ENCODE assay signal across 8 mouse cellular contexts in the genomic region with DNA sequence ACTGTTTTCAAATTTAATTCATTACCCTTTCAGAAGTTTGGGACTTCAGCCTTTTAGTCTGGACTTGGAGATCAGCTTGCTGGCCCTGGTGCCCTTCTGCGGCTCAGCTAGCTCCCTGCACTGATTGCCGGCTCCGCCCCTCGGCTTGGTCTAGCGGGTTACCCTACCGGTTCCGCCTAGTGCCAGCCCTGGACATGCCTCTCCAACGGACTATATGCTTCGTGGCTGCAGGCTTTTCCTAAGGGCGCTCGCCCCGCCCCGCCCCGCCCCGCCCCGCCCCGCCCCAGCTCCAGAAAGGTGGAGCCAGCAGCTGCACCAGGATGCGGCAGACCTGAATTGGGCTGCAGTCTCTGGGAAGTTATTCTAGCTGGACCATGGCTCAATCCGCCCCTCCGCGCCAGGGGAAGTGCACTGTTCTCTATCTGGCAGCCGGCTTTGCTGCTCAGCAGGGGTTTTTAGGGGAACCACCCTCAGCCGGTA. TPM values are rescaled to one million over a fixed set of nuclear protein-coding genes. Genes with fewer than 3 reads are reported as not detected.
DNase-seq lines count a peak whose midpoint lies in the region; ATAC-seq and TF ChIP-seq lines count a peak whose summit lies in the region.

No protein-coding gene starts in this region.

- peak; percentile 83 for ATAC-seq in limb, embryonic 11.5 days (ENCODE audit: insufficient number of reproducible peaks, low FRiP score, low TSS enrichment, low read depth)
- peak; percentile 73 for ATAC-seq in midbrain, embryonic 11.5 days (ENCODE audit: low FRiP score)

- H3K36me3 ChIP-seq in limb, embryonic 11.5 days (ENCODE audit: control insufficient read depth, insufficient read depth, low read length): no peaks in the 10 kb centered on the region
- H3K36me3 ChIP-seq in midbrain, embryonic 11.5 days (ENCODE audit: control insufficient read depth, insufficient read depth, low read length): no peaks in the 10 kb centered on the region
- no peaks in the 10 kb centered on the region for H3K36me3 ChIP-seq in small intestine, adult 2 months (ENCODE audit: control insufficient read depth, insufficient read depth, low read length)

- no peak for TF ChIP-seq CTCF in small intestine, adult 2 months (IDR thresholded peaks at IDR 0.05; ENCODE audit: extremely low read depth, insufficient read length, insufficient replicate concordance, low read depth, low read length)

- H3K9me3 ChIP-seq in limb, embryonic 11.5 days (ENCODE audit: control insufficient read depth, low read length): no peaks in the 10 kb centered on the region
- no peaks in the 10 kb centered on the region for H3K9me3 ChIP-seq in midbrain, embryonic 11.5 days (ENCODE audit: control insufficient read depth, low read length)

- H3K4me1 ChIP-seq in limb, embryonic 11.5 days (ENCODE audit: control insufficient read depth, insufficient read depth, low read length): no peaks in the 10 kb centered on the region
- H3K4me1 ChIP-seq in midbrain, embryonic 11.5 days (ENCODE audit: control insufficient read depth, insufficient read depth, low read length): no peaks in the 10 kb centered on the region
- H3K4me1 ChIP-seq in small intestine, adult 2 months (ENCODE audit: control insufficient read depth, insufficient read depth, insufficient read length, low read length): no peaks in the 10 kb centered on the region; the same call in 1 of the 2 replicates

- peak overlapping the region; percentile 36 for H3K4me2 ChIP-seq in limb, embryonic 11.5 days (ENCODE audit: low read depth, severe bottlenecking)
- peak overlapping the region; percentile 40 for H3K4me2 ChIP-seq in midbrain, embryonic 11.5 days

- peak; percentile 61 to 69 for DNase-seq in left cerebral cortex, adult 18-20 months (ENCODE audit: low spot score in 2 of 2)
- DNase-seq in left cerebral cortex, adult 11 months (ENCODE audit: low spot score): no peak
- DNase-seq in embryo, embryonic 10 days (ENCODE audit: low spot score): peak; percentile 94
- DNase-seq in gastrocnemius, postnatal 10 days: peak; percentile 67
- peak; percentile 81 for DNase-seq in induced T-regulatory cell, adult 2 months (ENCODE audit: low read depth)
- peak; percentile 88 for DNase-seq in limb, embryonic 11.5 days (ENCODE audit: low spot score)
- peak; percentile 92 for DNase-seq in midbrain, embryonic 11.5 days (ENCODE audit: low spot score, missing footprints)

- no peak overlapping the region; the same call in 1 of the 2 replicates for H3K27ac ChIP-seq in limb, embryonic 11.5 days (replicated peaks; ENCODE audit: low read depth, low read length)
- H3K27ac ChIP-seq in midbrain, embryonic 11.5 days (ENCODE audit: low read depth, low read length): no peak overlapping the region; the same call in 1 of the 2 replicates
- peak overlapping the region; percentile 53 for H3K27ac ChIP-seq in small intestine, adult 2 months (ENCODE audit: insufficient read depth, low read depth, low read length)

- H3K27me3 ChIP-seq in limb, embryonic 11.5 days (ENCODE audit: control insufficient read depth, insufficient read depth, low read length): no peaks in the 10 kb centered on the region
- H3K27me3 ChIP-seq in midbrain, embryonic 11.5 days (ENCODE audit: control insufficient read depth, insufficient read depth, low read length): no peaks in the 10 kb centered on the region
- H3K27me3 ChIP-seq in small intestine, adult 2 months (ENCODE audit: control insufficient read depth, insufficient read depth, low read length): no peaks in the 10 kb centered on the region

- peak; percentile 58; the same call in 1 of the 2 replicates for TF ChIP-seq POLR2A in small intestine, adult 2 months (IDR thresholded peaks at IDR 0.05; ENCODE audit: low read depth, low read length)

- 0 out of 2 replicates have a peak overlapping the region, but pooled peaks have one; percentile 1 for H3K9ac ChIP-seq in limb, embryonic 11.5 days (ENCODE audit: low read length)
- H3K9ac ChIP-seq in midbrain, embryonic 11.5 days (ENCODE audit: low read length): peak overlapping the region; percentile 44

- peak overlapping the region; percentile 15; the same call in 1 of the 2 replicates for H3K4me3 ChIP-seq in limb, embryonic 11.5 days (ENCODE audit: low read depth, low read length)
- peak overlapping the region; percentile 17; the same call in 1 of the 2 replicates for H3K4me3 ChIP-seq in midbrain, embryonic 11.5 days (ENCODE audit: low read depth, low read length)
- H3K4me3 ChIP-seq in small intestine, adult 2 months (ENCODE audit: low read depth, low read length): peak overlapping the region; percentile 58

- under 1% methylated on average over 23 of the region's 23 CpGs for WGBS in limb, embryonic 11.5 days
- WGBS in midbrain, embryonic 11.5 days: under 1% methylated on average over 23 of the region's 23 CpGs
- WGBS in small intestine, adult 2 months: under 1% methylated on average over 23 of the region's 23 CpGs

RNA-seq across cellular contexts. Expression of a gene that starts 4.7 kb away (rescaled TPM):
- total RNA-seq in left cerebral cortex, adult 18-20 months (2021): 10 to 100 TPM; 90.5 to 94.1 TPM
- 100 to 1,000 TPM in 1 of 2 experiments, 10 to 100 TPM in 1; 99.0 to 114 TPM for total RNA-seq in gastrocnemius, postnatal 10 days (2021)
- polyA plus RNA-seq in limb, embryonic 11.5 days (2014; fragmentation: Nextera tagmentation; extraction: Ambion mirVana): 165 and 170 TPM in 2 replicates
- polyA plus RNA-seq in midbrain, embryonic 11.5 days (2014; fragmentation: Nextera tagmentation; extraction: Ambion mirVana): 133 and 146 TPM in 2 replicates
- polyA plus RNA-seq in small intestine, adult 2 months (2012; rRNA removed): 83.1 and 121 TPM in 2 replicates

RNA-seq across cellular contexts. Expression of a gene that starts 7.2 kb away (rescaled TPM):
- total RNA-seq in left cerebral cortex, adult 18-20 months (2021): 10 to 100 TPM; 73.1 to 76.3 TPM
- 10 to 100 TPM; 52.0 to 53.7 TPM for total RNA-seq in gastrocnemius, postnatal 10 days (2021)
- 50.7 and 51.3 TPM in 2 replicates for polyA plus RNA-seq in limb, embryonic 11.5 days (2014; fragmentation: Nextera tagmentation; extraction: Ambion mirVana)
- polyA plus RNA-seq in midbrain, embryonic 11.5 days (2014; fragmentation: Nextera tagmentation; extraction: Ambion mirVana): 38.1 and 44.6 TPM in 2 replicates
- 30.5 and 54.4 TPM in 2 replicates for polyA plus RNA-seq in small intestine, adult 2 months (2012; rRNA removed)

RNA-seq across cellular contexts. Expression of a gene that starts 19.5 kb away (rescaled TPM):
- total RNA-seq in left cerebral cortex, adult 18-20 months (2021): under 1 TPM; 0.12 to 0.49 TPM
- total RNA-seq in gastrocnemius, postnatal 10 days (2021): over 10,000 TPM; 11,325 to 12,607 TPM
- 16.0 and 18.8 TPM in 2 replicates for polyA plus RNA-seq in limb, embryonic 11.5 days (2014; fragmentation: Nextera tagmentation; extraction: Ambion mirVana)
- 0.29 and 0.38 TPM in 2 replicates for polyA plus RNA-seq in midbrain, embryonic 11.5 days (2014; fragmentation: Nextera tagmentation; extraction: Ambion mirVana)
- polyA plus RNA-seq in small intestine, adult 2 months (2012; rRNA removed): 0.08 and 0.23 TPM in 2 replicates

RNA-seq across cellular contexts. Expression of a gene that starts 20.8 kb away (rescaled TPM):
- 100 to 1,000 TPM; 110 to 115 TPM for total RNA-seq in left cerebral cortex, adult 18-20 months (2021)
- total RNA-seq in gastrocnemius, postnatal 10 days (2021): 10 to 100 TPM; 33.6 to 45.6 TPM
- polyA plus RNA-seq in limb, embryonic 11.5 days (2014; fragmentation: Nextera tagmentation; extraction: Ambion mirVana): 62.0 and 66.3 TPM in 2 replicates
- 52.7 and 58.6 TPM in 2 replicates for polyA plus RNA-seq in midbrain, embryonic 11.5 days (2014; fragmentation: Nextera tagmentation; extraction: Ambion mirVana)
- 143 and 301 TPM in 2 replicates for polyA plus RNA-seq in small intestine, adult 2 months (2012; rRNA removed)

RNA-seq across cellular contexts. Expression of a gene that starts 53.9 kb away (rescaled TPM):
- 10 to 100 TPM; 14.0 to 14.6 TPM for total RNA-seq in left cerebral cortex, adult 18-20 months (2021)
- 10 to 100 TPM; 11.4 to 15.2 TPM for total RNA-seq in gastrocnemius, postnatal 10 days (2021)
- 25.8 and 28.1 TPM in 2 replicates for polyA plus RNA-seq in limb, embryonic 11.5 days (2014; fragmentation: Nextera tagmentation; extraction: Ambion mirVana)
- polyA plus RNA-seq in midbrain, embryonic 11.5 days (2014; fragmentation: Nextera tagmentation; extraction: Ambion mirVana): 17.9 and 18.0 TPM in 2 replicates
- polyA plus RNA-seq in small intestine, adult 2 months (2012; rRNA removed): 9.9 and 20.3 TPM in 2 replicates

Comparison
In these comparisons a context has a peak if more than half of its experiments do, and no peak if none do; other contexts are left out.
1. RNA of a gene that starts 19.5 kb away (polyA plus RNA-seq): 16.0 to 18.8 TPM in limb, embryonic 11.5 days; 0.29 to 0.38 TPM in midbrain, embryonic 11.5 days and 0.08 to 0.23 TPM in small intestine, adult 2 months; every median in the first group is over 10 times any median in the second.
2. Peak in every context shown above with its lines, with median percentiles within 50 percentile points of each other: H3K4me3 ChIP-seq.